Mouse (Mus musculus) frontal cortex, adult (tissue): Measurements from ENCODE around the gene Pcnx2.
A peak's percentile ranks its signal among the peaks of the same experiment; 100 is the strongest.

Source experiments
- ATAC-seq: cut with Nextera tagmentation; 2 replicates; pipeline ENCODE4 v1.9.2; 2017; ENCODE audit warnings: mild to moderate bottlenecking, moderate library complexity, mixed read lengths; ENCODE audit not compliant: low TSS enrichment

The Pcnx2 gene

GRCm38 (mm10) chr8:125897868-125898788 lies at the start of gene Pcnx2:
TSS of gene Pcnx2 (minus strand) at chr8:125898317.
- peak; percentile 82 for ATAC-seq

- no peak for ATAC-seq
Observed at GRCm38 (mm10) chr8:125944511-125944910, 46.4 kb upstream of the Pcnx2 start.

GRCm38 (mm10) chr8:125935649-125936048 lies 37.5 kb upstream of the Pcnx2 start:
- peak; percentile 57 for ATAC-seq

GRCm38 (mm10) chr8:125931822-125932221 lies 33.7 kb upstream of the Pcnx2 start:
- peak; percentile 72; the same call in 1 of the 2 replicates for ATAC-seq

GRCm38 (mm10) chr8:125930276-125931046 lies 32.3 kb upstream of the Pcnx2 start:
- ATAC-seq: no peak

- ATAC-seq: no peak
Observed at GRCm38 (mm10) chr8:125926636-125927035, 28.5 kb upstream of the Pcnx2 start.

GRCm38 (mm10) chr8:125922333-125922732 lies 24.2 kb upstream of the Pcnx2 start:
- no peak for ATAC-seq

GRCm38 (mm10) chr8:125920761-125921160 lies 22.6 kb upstream of the Pcnx2 start:
- no peak for ATAC-seq

GRCm38 (mm10) chr8:125920281-125920680 lies 22.2 kb upstream of the Pcnx2 start:
- no peak for ATAC-seq

- ATAC-seq: no peak
Observed at GRCm38 (mm10) chr8:125919560-125919959, 21.4 kb upstream of the Pcnx2 start.

GRCm38 (mm10) chr8:125918719-125919118 lies 20.6 kb upstream of the Pcnx2 start:
- no peak for ATAC-seq

GRCm38 (mm10) chr8:125917013-125917412 lies 18.9 kb upstream of the Pcnx2 start:
- no peak for ATAC-seq

- no peak for ATAC-seq
Observed at GRCm38 (mm10) chr8:125914386-125914785, 16.3 kb upstream of the Pcnx2 start.

GRCm38 (mm10) chr8:125913206-125913605 lies 15.1 kb upstream of the Pcnx2 start:
- ATAC-seq: no peak

GRCm38 (mm10) chr8:125911229-125911580 lies 13.1 kb upstream of the Pcnx2 start:
- peak; percentile 10; the same call in 1 of the 2 replicates for ATAC-seq

GRCm38 (mm10) chr8:125910365-125911228 lies 12.5 kb upstream of the Pcnx2 start, which contains the start of gene Map3k21:
TSS of gene Map3k21 (plus strand) at chr8:125910450.
- peak; percentile 60 for ATAC-seq

- no peak for ATAC-seq
Observed at GRCm38 (mm10) chr8:125909661-125910364, 11.7 kb upstream of the Pcnx2 start.

GRCm38 (mm10) chr8:125907311-125907710 lies 9.2 kb upstream of the Pcnx2 start:
- no peak for ATAC-seq

GRCm38 (mm10) chr8:125905341-125905740 lies 7.2 kb upstream of the Pcnx2 start:
- ATAC-seq: no peak

GRCm38 (mm10) chr8:125902521-125902920 lies 4.4 kb upstream of the Pcnx2 start:
- no peak for ATAC-seq

- no peak for ATAC-seq
Observed at GRCm38 (mm10) chr8:125901167-125901566, 3.0 kb upstream of the Pcnx2 start.
